Mouse (Mus musculus): ENCODE results near the gene Eno3.

Eno3 gene

GRCm38 (mm10) chr11:70658521-70658920, 1.5 kb downstream of the Eno3 start:
- ChIA-PET POLR2A (interaction anchor here (0.8 to 23.0 kb wide), 19 partner anchors 6 to 259 kb away, joined by 3 to 737 read pairs (median 4); partner anchors contain the start of genes Spag7 (in 3 of the 4), Rnf167 (in 2 of the 4), Slc25a11 (in 2 of the 4) and Eno3 (in 1 of the 4)), CTCF (interaction anchor here in 3 of 4 experiments (0.6 to 4.2 kb wide), 6 partner anchors 8 to 29 kb away, joined by 3 to 26 read pairs (median 7); partner anchors contain the start of gene Spag7 (in 2 of the 3))

GRCm38 (mm10) chr11:70658942-70659341, 1.9 kb downstream of the Eno3 start:
- POLR2A ChIA-PET = interaction anchor here (0.5 to 23.0 kb wide), 25 partner anchors 6 to 437 kb away, joined by 3 to 737 read pairs (median 4); partner anchors contain the start of genes Rnf167 (in 4 of the 4), Slc25a11 (in 3 of the 4), Spag7 (in 3 of the 4) and Psmb6 (in 2 of the 4)
- CTCF ChIA-PET = interaction anchor here in 2 of 4 experiments (0.6 to 4.2 kb wide), 6 partner anchors 8 to 246 kb away, joined by 3 to 26 read pairs (median 4); partner anchors contain the start of gene Spag7 (in 2 of the 2)

- POLR2A ChIA-PET = interaction anchor here (0.9 to 23.0 kb wide), 11 partner anchors 4 to 33 kb away, joined by 3 to 737 read pairs (median 10); partner anchors contain the start of genes Spag7 (in 3 of the 4), Camta2 (in 2 of the 4), Rnf167 (in 2 of the 4) and Slc25a11 (in 2 of the 4)
Observed at GRCm38 (mm10) chr11:70660571-70660970, 3.6 kb downstream of the Eno3 start.

GRCm38 (mm10) chr11:70663101-70663500, 6.1 kb downstream of the Eno3 start:
- ChIA-PET POLR2A (interaction anchor here in 3 of 4 experiments (1.0 to 23.0 kb wide), 10 partner anchors 2 to 36 kb away, joined by 3 to 737 read pairs (median 9); partner anchors contain the start of genes Eno3 (in 2 of the 3), Pfn1 (in 2 of the 3), Rnf167 (in 2 of the 3) and Slc25a11 (in 2 of the 3)), CTCF (no interaction called here)

More at GRCm38 (mm10) chr11:70660571-70660970, 3.6 kb downstream of the Eno3 start:
- CTCF ChIA-PET = interaction anchor here in 2 of 4 experiments (0.5 to 1.5 kb wide), 2 partner anchors 8 to 39 kb away, joined by 4 to 8 read pairs; partner anchors contain the start of gene Spag7 (in 1 of the 2)

GRCm38 (mm10) chr11:70663957-70664356, 7.0 kb downstream of the Eno3 start:
- ChIA-PET POLR2A (interaction anchor here in 3 of 4 experiments (1.0 to 20.9 kb wide), 8 partner anchors 10 to 29 kb away, joined by 3 to 737 read pairs (median 78); partner anchors contain the start of genes Eno3 (in 3 of the 3), Pfn1 (in 3 of the 3), Rnf167 (in 3 of the 3) and Slc25a11 (in 3 of the 3)), CTCF (interaction anchor here in 1 of 4 experiments (0.6 kb wide), 2 partner anchors 100 to 140 kb away, joined by 4 to 5 read pairs; no protein-coding TSS in a partner anchor)

GRCm38 (mm10) chr11:70664741-70665140, 7.7 kb downstream of the Eno3 start:
- CTCF ChIA-PET = interaction anchor here in 1 of 4 experiments (0.6 kb wide), 1 partner anchor 101 kb away, joined by 4 read pairs; no protein-coding TSS in a partner anchor
- POLR2A ChIA-PET = interaction anchor here in 3 of 4 experiments (0.5 to 20.9 kb wide), 12 partner anchors 11 to 664 kb away, joined by 3 to 737 read pairs (median 4); partner anchors contain the start of genes Eno3 (in 3 of the 3), Pfn1 (in 3 of the 3), Rnf167 (in 3 of the 3) and Slc25a11 (in 3 of the 3)

GRCm38 (mm10) chr11:70666687-70667086, 9.7 kb downstream of the Eno3 start:
- ChIA-PET CTCF (interaction anchor here in 1 of 4 experiments (2.3 kb wide), 1 partner anchor 31 kb away, joined by 6 read pairs; no protein-coding TSS in a partner anchor), POLR2A (interaction anchor here (0.5 to 20.9 kb wide), 12 partner anchors 12 to 122 kb away, joined by 3 to 737 read pairs (median 40); partner anchors contain the start of genes Eno3 (in 4 of the 4), Pfn1 (in 4 of the 4), Rnf167 (in 3 of the 4) and Slc25a11 (in 3 of the 4))

- CTCF ChIA-PET = interaction anchor here in 3 of 4 experiments (0.8 to 4.2 kb wide), 6 partner anchors 14 to 59 kb away, joined by 3 to 40 read pairs (median 4); partner anchors contain the start of gene Camta2 (in 1 of the 3)
- POLR2A ChIA-PET = interaction anchor here (0.5 to 20.9 kb wide), 50 partner anchors 8 to 1743 kb away, joined by 3 to 737 read pairs (median 10); partner anchors contain the start of genes Eno3 (in 4 of the 4), Inca1 (in 4 of the 4), Pfn1 (in 4 of the 4) and Rnf167 (in 4 of the 4)
Observed at GRCm38 (mm10) chr11:70667271-70668150, 10.5 kb downstream of the Eno3 start.

- CTCF ChIA-PET = interaction anchor here in 3 of 4 experiments (0.6 to 4.2 kb wide), 25 partner anchors 8 to 1078 kb away, joined by 3 to 40 read pairs (median 4); partner anchors contain the start of genes 0610010K14Rik (in 2 of the 3), Camta2 (in 2 of the 3), Rnf167 (in 2 of the 3) and Slc25a11 (in 2 of the 3)
- POLR2A ChIA-PET = interaction anchor here (0.5 to 20.9 kb wide), 121 partner anchors 8 to 1743 kb away, joined by 3 to 737 read pairs (median 5); partner anchors contain the start of genes Eno3 (in 4 of the 4), Inca1 (in 4 of the 4), Pfn1 (in 4 of the 4) and Rnf167 (in 4 of the 4)
Observed at GRCm38 (mm10) chr11:70668335-70668770, 11.4 kb downstream of the Eno3 start.

- ChIA-PET POLR2A (interaction anchor here (0.5 to 20.9 kb wide), 132 partner anchors 8 to 1742 kb away, joined by 3 to 737 read pairs (median 5); partner anchors contain the start of genes Eno3 (in 4 of the 4), Pfn1 (in 4 of the 4), Rnf167 (in 4 of the 4) and Slc25a11 (in 4 of the 4)), CTCF (interaction anchor here (0.5 to 4.2 kb wide), 31 partner anchors 8 to 1078 kb away, joined by 3 to 40 read pairs (median 4); partner anchors contain the start of genes Rnf167 (in 3 of the 4), Slc25a11 (in 3 of the 4), 0610010K14Rik (in 2 of the 4) and Camta2 (in 2 of the 4))
Observed at GRCm38 (mm10) chr11:70668771-70669505, 11.9 kb downstream of the Eno3 start, which contains the start of gene Spag7. TSS of gene Spag7 (minus strand) at chr11:70669416.

- CTCF ChIA-PET = interaction anchor here (0.5 to 4.2 kb wide), 20 partner anchors 9 to 940 kb away, joined by 3 to 40 read pairs (median 5); partner anchors contain the start of genes Rnf167 (in 3 of the 4), Slc25a11 (in 3 of the 4), Camta2 (in 2 of the 4) and 4930544D05Rik (in 1 of the 4)
- POLR2A ChIA-PET = interaction anchor here (0.5 to 20.9 kb wide), 80 partner anchors 9 to 749 kb away, joined by 3 to 737 read pairs (median 6); partner anchors contain the start of genes Eno3 (in 4 of the 4), Pfn1 (in 4 of the 4), Rnf167 (in 4 of the 4) and Slc25a11 (in 4 of the 4)
Observed at GRCm38 (mm10) chr11:70669582-70670345, 12.8 kb downstream of the Eno3 start.

- POLR2A ChIA-PET = interaction anchor here (0.5 to 20.9 kb wide), 37 partner anchors 10 to 440 kb away, joined by 3 to 737 read pairs (median 11); partner anchors contain the start of genes Eno3 (in 4 of the 4), Pfn1 (in 4 of the 4), Rnf167 (in 4 of the 4) and Slc25a11 (in 4 of the 4)
- CTCF ChIA-PET = interaction anchor here in 2 of 4 experiments (1.1 to 4.2 kb wide), 7 partner anchors 11 to 48 kb away, joined by 3 to 40 read pairs (median 19); partner anchors contain the start of genes Camta2 (in 2 of the 2), Eno3 (in 1 of the 2), Pfn1 (in 1 of the 2) and Rnf167 (in 1 of the 2)
Observed at GRCm38 (mm10) chr11:70670483-70670882, 13.5 kb downstream of the Eno3 start.

- ChIA-PET CTCF (interaction anchor here in 2 of 4 experiments (0.6 to 4.2 kb wide), 4 partner anchors 10 to 55 kb away, joined by 6 to 19 read pairs (median 13); partner anchors contain the start of gene Camta2 (in 1 of the 2)), POLR2A (interaction anchor here in 3 of 4 experiments (0.7 to 20.9 kb wide), 10 partner anchors 9 to 147 kb away, joined by 3 to 737 read pairs (median 90); partner anchors contain the start of genes Eno3 (in 3 of the 3), Pfn1 (in 3 of the 3), Rnf167 (in 3 of the 3) and Slc25a11 (in 3 of the 3))
Observed at GRCm38 (mm10) chr11:70671333-70672047, 14.5 kb downstream of the Eno3 start.

GRCm38 (mm10) chr11:70674014-70674413, 17.0 kb downstream of the Eno3 start:
- ChIA-PET CTCF (interaction anchor here (0.6 to 3.3 kb wide), 10 partner anchors 8 to 242 kb away, joined by 3 to 12 read pairs (median 6); partner anchors contain the start of gene Camta2 (in 1 of the 4)), POLR2A (interaction anchor here (0.6 to 20.9 kb wide), 18 partner anchors 8 to 193 kb away, joined by 3 to 737 read pairs (median 4); partner anchors contain the start of genes Rnf167 (in 3 of the 4), Slc25a11 (in 3 of the 4), Camta2 (in 2 of the 4) and Eno3 (in 2 of the 4))
